Mouse (Mus musculus): ENCODE results near the gene Olfr1219. TPM values are rescaled to one million over a fixed set of nuclear protein-coding genes. Genes with fewer than 3 reads are reported as not detected.

The Olfr1219 gene
- polyA plus RNA-seq, 1 experiment = not detected

GRCm38 (mm10) chr2:89031965-89032364 lies 51.3 kb downstream of the Olfr1219 start, which contains the start of gene Olfr1217:
TSS of gene Olfr1217 (minus strand) at chr2:89032065.
- H3K36me3 ChIP-seq (ENCODE audit: control insufficient read depth, insufficient read depth, low read length) = no peaks in the 10 kb centered on the region

More at GRCm38 (mm10) chr2:89031965-89032364, 51.3 kb downstream of the Olfr1219 start, which contains the start of gene Olfr1217:
- H3K27me3 ChIP-seq (replicated peaks; ENCODE audit: control insufficient read depth, insufficient read depth, low read length) = no peaks in the 10 kb centered on the region
- no peak for DNase-seq
- H3K27ac ChIP-seq (ENCODE audit: insufficient read depth, low read depth, low read length) = no peak within 1 kb of the TSS
- no peaks in the 10 kb centered on the region for H3K4me1 ChIP-seq (ENCODE audit: control insufficient read depth, insufficient read depth, low read length)
- 57% methylated on average over 2 of the region's 2 CpGs for WGBS
- TF ChIP-seq CTCF (conservative IDR thresholded peaks at IDR 0.05; ENCODE audit: insufficient read depth, insufficient read length, low read depth, low read length) (no peak), POLR2A (IDR thresholded peaks at IDR 0.05; ENCODE audit: low read depth, low read length) (no peak)
- no peak within 1 kb of the TSS for H3K4me3 ChIP-seq (ENCODE audit: insufficient read depth, low read depth, low read length)

Other genes with a start within 250 kb of the Olfr1219 start
- gene Olfr1204, start 234.2 kb downstream of the Olfr1219 start, polyA plus RNA-seq (2012; rRNA removed) = not detected in 2 replicates
- not detected in 2 replicates for gene Olfr1206, start 220.3 kb downstream of the Olfr1219 start, polyA plus RNA-seq (2012; rRNA removed)
- not detected in 2 replicates for gene Olfr1208, start 181.2 kb downstream of the Olfr1219 start, polyA plus RNA-seq (2012; rRNA removed)
- not detected in 2 replicates for gene Olfr1209, start 168.4 kb downstream of the Olfr1219 start, polyA plus RNA-seq (2012; rRNA removed)
- gene Olfr1211, start 145.4 kb downstream of the Olfr1219 start, polyA plus RNA-seq (2012; rRNA removed) = not detected in 2 replicates
- not detected in 2 replicates for gene Olfr1212, start 129.5 kb downstream of the Olfr1219 start, polyA plus RNA-seq (2012; rRNA removed)
- gene Gm13762, start 103.2 kb downstream of the Olfr1219 start, polyA plus RNA-seq (2012; rRNA removed) = not detected in 2 replicates
- not detected in 2 replicates for gene Olfr1214, start 90.9 kb downstream of the Olfr1219 start, polyA plus RNA-seq (2012; rRNA removed)
- not detected in 2 replicates for gene Olfr1215, start 76.5 kb downstream of the Olfr1219 start, polyA plus RNA-seq (2012; rRNA removed)
- gene Olfr1216, start 65.2 kb downstream of the Olfr1219 start, polyA plus RNA-seq (2012; rRNA removed) = not detected in 2 replicates
- not detected in 2 replicates for gene Olfr1217, start 51.4 kb downstream of the Olfr1219 start, polyA plus RNA-seq (2012; rRNA removed)
- gene Olfr1218, start 22.3 kb downstream of the Olfr1219 start, polyA plus RNA-seq (2012; rRNA removed) = not detected in 2 replicates
- not detected in 2 replicates for gene Olfr1220, start 23.3 kb upstream of the Olfr1219 start, polyA plus RNA-seq (2012; rRNA removed)
- gene Olfr1221, start 33.8 kb upstream of the Olfr1219 start, polyA plus RNA-seq (2012; rRNA removed) = not detected in 2 replicates
- not detected in 2 replicates for gene Olfr1222, start 49.5 kb upstream of the Olfr1219 start, polyA plus RNA-seq (2012; rRNA removed)
- not detected in 2 replicates for gene Olfr1223, start 68.0 kb upstream of the Olfr1219 start, polyA plus RNA-seq (2012; rRNA removed)
- gene Olfr1224-ps1, start 80.6 kb upstream of the Olfr1219 start, polyA plus RNA-seq (2012; rRNA removed) = not detected in 2 replicates
- gene Olfr1225, start 91.2 kb upstream of the Olfr1219 start, polyA plus RNA-seq (2012; rRNA removed) = not detected in 2 replicates
- not detected in 2 replicates for gene Olfr1226, start 116.5 kb upstream of the Olfr1219 start, polyA plus RNA-seq (2012; rRNA removed)
- gene Olfr1228, start 170.5 kb upstream of the Olfr1219 start, polyA plus RNA-seq (2012; rRNA removed) = not detected in 2 replicates
- gene Olfr1229, start 204.5 kb upstream of the Olfr1219 start, polyA plus RNA-seq (2012; rRNA removed) = not detected in 2 replicates
- gene Olfr1230, start 213.8 kb upstream of the Olfr1219 start, polyA plus RNA-seq (2012; rRNA removed) = not detected in 2 replicates
- gene Olfr1231, start 223.6 kb upstream of the Olfr1219 start, polyA plus RNA-seq (2012; rRNA removed) = not detected in 2 replicates
- not detected in 2 replicates for gene Olfr1232, start 246.2 kb upstream of the Olfr1219 start, polyA plus RNA-seq (2012; rRNA removed)

All from kidney, adult 2 months (tissue).